Mouse (Mus musculus) layer of hippocampus, postnatal 10 days (tissue): ENCODE measurements around the gene Nccrp1. TPM values are rescaled to one million over a fixed set of nuclear protein-coding genes. Genes with fewer than 3 reads are reported as not detected.
"Not testable (repeated sequence)": the region's sequence is repeated elsewhere in the genome, so short reads cannot be mapped to it uniquely, and the experiment has no call there.

Source experiments
- DNase-seq, 2 experiments: peaks; one replicate each; pipeline ENCODE4 v3.0.0; 2021; ENCODE audit warnings: low spot score in 2 of 2
- microRNA-seq, 2 experiments: library from miRNA; unstranded; fragments of <30 nt; microRNA quantifications; one replicate each; pipeline ENCODE4 v1.2.0; 2021
- total RNA-seq, 2 experiments: library from RNA; stranded (reverse); gene quantifications; 2 replicates each; pipeline ENCODE4 v1.2.3; 2021

Nccrp1 gene
- total RNA-seq, 2 experiments from 2014 or later = 0.42 to 0.46 TPM

- DNase-seq = peak; percentile 71 to 74
Measured at GRCm38 (mm10) chr7:28527922-28528719, 18.9 kb downstream of the Nccrp1 start.

DNA sequence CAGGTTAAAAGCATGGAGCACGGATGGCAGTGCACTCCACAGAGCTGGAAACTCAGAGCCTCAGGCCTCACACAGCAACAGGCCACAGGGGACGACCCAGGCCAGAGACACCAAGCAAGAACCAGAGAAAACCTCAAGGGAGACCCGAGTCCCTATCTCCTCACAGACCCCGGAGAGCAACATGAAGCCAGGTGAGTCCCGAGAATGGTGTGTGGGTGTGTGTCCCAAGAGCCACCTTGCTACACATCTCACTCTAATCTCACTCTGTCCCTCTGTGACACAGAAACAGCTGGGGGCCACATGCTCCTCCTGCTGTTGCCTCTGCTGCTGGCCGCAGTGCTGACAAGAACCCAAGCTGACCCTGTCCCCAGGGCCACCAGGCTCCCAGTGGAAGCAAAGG lies 24.5 kb downstream of the Nccrp1 start, which contains the start of gene Ifnl3:
Gene Ifnl3 (plus strand): TSS at position 301 of the 400 bp plus-strand sequence.
- DNase-seq = not testable (repeated sequence)

- no peak for DNase-seq
Measured at GRCm38 (mm10) chr7:28511441-28511840, 35.6 kb downstream of the Nccrp1 start.

DNA sequence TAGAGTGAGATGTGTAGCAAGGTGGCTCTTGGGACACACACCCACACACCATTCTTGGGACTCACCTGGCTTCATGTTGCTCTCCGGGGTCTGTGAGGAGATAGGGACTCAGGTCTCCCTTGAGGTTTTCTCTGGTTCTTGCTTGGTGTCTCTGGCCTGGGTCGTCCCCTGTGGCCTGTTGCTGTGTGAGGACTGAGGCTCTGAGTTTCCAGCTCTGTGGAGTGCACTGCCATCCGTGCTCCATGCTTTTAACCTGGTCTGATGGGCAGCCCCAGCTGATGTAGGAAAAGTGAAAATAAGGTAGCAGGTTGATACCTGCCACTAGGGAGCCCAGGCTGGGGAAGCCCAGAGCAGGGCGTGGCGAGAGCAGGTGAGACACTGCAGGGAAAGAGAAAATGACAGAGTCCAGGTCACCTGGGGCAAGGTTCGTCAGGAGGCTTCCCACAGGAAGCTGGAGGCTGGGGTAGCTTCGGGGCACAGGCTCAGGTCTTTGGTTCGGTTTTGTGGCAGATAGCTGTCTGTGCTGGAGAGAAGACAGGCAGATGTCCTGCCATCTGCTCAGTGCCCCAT lies 36.6 kb downstream of the Nccrp1 start, which contains the start of gene Ifnl2:
Gene Ifnl2 (minus strand): TSS at position 51 of the 570 bp plus-strand sequence.
- DNase-seq = not testable (repeated sequence)

- DNase-seq = not testable (repeated sequence)
Measured at GRCm38 (mm10) chr7:28509121-28509520, 37.9 kb downstream of the Nccrp1 start.

DNA sequence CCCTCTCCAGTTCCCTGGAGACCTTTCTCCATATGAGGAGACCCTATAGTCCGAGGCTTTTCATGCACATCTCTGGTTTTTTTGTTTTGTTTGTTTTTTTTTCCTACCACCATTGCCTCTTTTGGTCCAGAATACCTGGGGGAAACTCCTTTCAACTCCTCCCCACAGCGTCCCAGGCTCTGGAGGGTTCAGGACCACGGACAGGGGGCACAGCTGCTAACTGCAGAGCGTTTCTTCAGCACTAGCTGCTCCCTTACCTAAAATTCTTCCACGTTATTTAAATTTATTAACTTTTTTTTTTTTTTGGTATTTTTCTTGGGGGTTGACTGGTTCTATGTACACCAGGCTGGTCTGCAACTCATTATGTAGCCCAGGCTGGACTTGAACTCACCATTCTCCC lies 41.5 kb downstream of the Nccrp1 start:
- DNase-seq = no peak

DNA sequence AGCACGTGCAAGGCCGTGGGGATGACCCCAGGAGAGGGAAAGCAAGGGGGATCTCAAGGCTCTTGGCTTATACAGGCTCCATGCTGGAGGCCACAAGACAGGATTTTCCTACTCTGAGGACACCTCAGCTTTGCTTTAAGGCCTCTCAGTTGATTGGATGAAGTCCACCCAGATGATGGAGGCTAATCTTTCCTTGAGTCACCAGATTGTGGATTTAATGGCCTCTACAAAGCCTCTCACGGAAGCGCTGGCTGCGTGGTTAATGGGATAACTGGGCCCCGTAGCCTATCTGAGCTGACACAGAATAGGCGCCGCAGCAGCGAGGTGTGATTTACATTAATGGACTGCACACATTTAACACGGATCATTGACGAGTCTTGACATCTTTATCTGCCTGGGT lies 51.6 kb downstream of the Nccrp1 start:
- DNase-seq = no peak

Small RNA genes within 50 kb of the gene (microRNA-seq; reads per million reads assigned to microRNA genes)
- gene Mir7049 = 0.45 to 1.8 reads per million in 2 experiments

Other genes with a start within 250 kb of the Nccrp1 start
- 1 to 10 TPM; 6.5 to 8.9 TPM for gene Dll3, start 245.0 kb downstream of the Nccrp1 start, total RNA-seq
- 10 to 100 TPM; 49.2 to 49.6 TPM for gene Timm50, start 235.2 kb downstream of the Nccrp1 start, total RNA-seq
- gene Supt5, start 208.5 kb downstream of the Nccrp1 start, total RNA-seq = 100 to 1,000 TPM; 105 to 109 TPM
- 100 to 1,000 TPM; 563 to 624 TPM for gene Rps16, start 196.6 kb downstream of the Nccrp1 start, total RNA-seq
- gene Plekhg2, start 174.7 kb downstream of the Nccrp1 start, total RNA-seq = 10 to 100 TPM; 13.5 to 13.6 TPM
- 1 to 10 TPM; 3.4 to 3.9 TPM for gene Zfp36, start 167.0 kb downstream of the Nccrp1 start, total RNA-seq
- gene Med29, start 154.5 kb downstream of the Nccrp1 start, total RNA-seq = 10 to 100 TPM; 20.5 to 20.9 TPM
- gene Paf1, start 154.3 kb downstream of the Nccrp1 start, total RNA-seq = 10 to 100 TPM; 73.3 to 93.0 TPM
- gene Gmfg, start 109.8 kb downstream of the Nccrp1 start, total RNA-seq = 1 to 10 TPM; 4.2 to 4.3 TPM
- 10 to 100 TPM; 91.8 to 96.1 TPM for gene Lrfn1, start 95.3 kb downstream of the Nccrp1 start, total RNA-seq
- not detected for gene Ifnl2, start 36.8 kb downstream of the Nccrp1 start, total RNA-seq
- gene Ifnl3, start 24.4 kb downstream of the Nccrp1 start, total RNA-seq = not detected
- gene Sycn, start 6.4 kb downstream of the Nccrp1 start, total RNA-seq = not detected
- gene Samd4b, start 50.9 kb upstream of the Nccrp1 start, total RNA-seq = 10 to 100 TPM; 58.4 to 61.9 TPM
- gene Pak4, start 50.9 kb upstream of the Nccrp1 start, total RNA-seq = 10 to 100 TPM; 11.7 to 13.0 TPM
- 1 to 10 TPM; 1.5 to 2.1 TPM for gene Acp7, start 84.1 kb upstream of the Nccrp1 start, total RNA-seq
- gene Fbxo27, start 145.6 kb upstream of the Nccrp1 start, total RNA-seq = 10 to 100 TPM; 16.2 to 19.8 TPM
- gene Fbxo17, start 169.6 kb upstream of the Nccrp1 start, total RNA-seq = 1 to 10 TPM; 2.0 to 2.2 TPM
- gene Mrps12, start 194.6 kb upstream of the Nccrp1 start, total RNA-seq = 10 to 100 TPM; 45.7 to 52.1 TPM
- 10 to 100 TPM; 14.1 to 17.2 TPM for gene Sars2, start 194.7 kb upstream of the Nccrp1 start, total RNA-seq
- under 1 TPM; 0.46 to 0.54 TPM for gene Ccer2, start 208.9 kb upstream of the Nccrp1 start, total RNA-seq
- gene Sirt2, start 219.5 kb upstream of the Nccrp1 start, total RNA-seq = 100 to 1,000 TPM; 150 to 167 TPM
- gene Nfkbib, start 220.3 kb upstream of the Nccrp1 start, total RNA-seq = 10 to 100 TPM; 32.2 to 35.8 TPM
- 1 to 10 TPM; 1.5 to 2.0 TPM for gene Rinl, start 241.7 kb upstream of the Nccrp1 start, total RNA-seq